Mouse (Mus musculus) C2C12 (cell line): ENCODE data around the gene Ano8. TPM values are rescaled to one million over a fixed set of nuclear protein-coding genes. Genes with fewer than 3 reads are reported as not detected.

Experiments used
- H3K27me3 ChIP-seq: one replicate; pipeline ENCODE4 v1.6.1; 2011; ENCODE audit not compliant: control insufficient read depth, insufficient read depth, insufficient read length
- H3K36me3 ChIP-seq: one replicate; pipeline ENCODE4 v1.6.1; 2011; ENCODE audit not compliant: control insufficient read depth, insufficient read depth
- H3K4me3 ChIP-seq: one replicate; pipeline ENCODE4 v1.5.1; 2011; ENCODE audit warnings: mild to moderate bottlenecking, control low read depth; ENCODE audit not compliant: poor library complexity, insufficient read depth, severe bottlenecking
- H3K79me2 ChIP-seq: one replicate; pipeline ENCODE4 v1.6.1; 2011; ENCODE audit not compliant: control insufficient read depth, insufficient read depth
- H3K79me3 ChIP-seq: one replicate; pipeline ENCODE4 v1.6.1; 2011; ENCODE audit warnings: low read depth, control low read depth
- H3ac ChIP-seq: one replicate; pipeline ENCODE3; 2011; ENCODE audit warnings: low read depth; ENCODE audit not compliant: control insufficient read depth, insufficient read length
- CEBPB ChIP-seq: IDR thresholded peaks from one replicate; pipeline ENCODE4 v1.6.1; 2011; ENCODE audit warnings: low read depth, mild to moderate bottlenecking, control low read depth, moderate library complexity
- CTCF ChIP-seq: IDR thresholded peaks from one replicate; pipeline ENCODE4 v1.5.1; 2011; ENCODE audit not compliant: control insufficient read depth, insufficient read depth, insufficient read length
- FOSL1 ChIP-seq: IDR thresholded peaks from one replicate; pipeline ENCODE4 v1.8.0; 2011; ENCODE audit warnings: mild to moderate bottlenecking, low read length; ENCODE audit not compliant: poor library complexity, insufficient read depth, severe bottlenecking
- MAX ChIP-seq: IDR thresholded peaks from one replicate; pipeline ENCODE4 v1.6.1; 2011; ENCODE audit warnings: mild to moderate bottlenecking, control low read depth
- MYOD1 ChIP-seq: IDR thresholded peaks from one replicate; pipeline ENCODE4 v1.6.1; 2011; ENCODE audit warnings: low read depth; ENCODE audit not compliant: control insufficient read depth, insufficient read length
- MYOG ChIP-seq: IDR thresholded peaks from one replicate; pipeline ENCODE4 v1.6.1; 2011; ENCODE audit not compliant: control insufficient read depth, insufficient read length; ENCODE audit errors: extremely low read depth
- USF1 ChIP-seq: IDR thresholded peaks from one replicate; pipeline ENCODE4 v1.6.1; 2011; ENCODE audit warnings: low read depth, mild to moderate bottlenecking, control low read depth, moderate library complexity
- polyA plus RNA-seq: library from polyadenylated mRNA; unstranded; fragments of >200 nt; fragmentation: generic; extraction: Trizol; gene quantifications from one replicate; pipeline ENCODE4 v1.2.1, GENCODE M21; 2012; ENCODE audit warnings: missing spikeins

Gene Ano8
- polyA plus RNA-seq, 1 experiment = 22.1 TPM

- Histone ChIP-seq H3K4me3 (no peak overlapping the region), H3K27me3 (peaks cover 34% of the 10 kb centered on the region), H3K79me3 (no peaks in the 10 kb centered on the region), H3K36me3 (no peaks in the 10 kb centered on the region), H3K79me2 (no peaks in the 10 kb centered on the region), H3ac (no peak overlapping the region)
- TF ChIP-seq FOSL1 = no peak
- TF ChIP-seq MYOD1 = no peak
- no peak for TF ChIP-seq USF1
- no peak for TF ChIP-seq MAX
- no peak for TF ChIP-seq CTCF
- TF ChIP-seq MYOG = no peak
- TF ChIP-seq CEBPB = no peak
Observed at GRCm38 (mm10) chr8:71513018-71513754, 27.4 kb upstream of the Ano8 start.

DNA sequence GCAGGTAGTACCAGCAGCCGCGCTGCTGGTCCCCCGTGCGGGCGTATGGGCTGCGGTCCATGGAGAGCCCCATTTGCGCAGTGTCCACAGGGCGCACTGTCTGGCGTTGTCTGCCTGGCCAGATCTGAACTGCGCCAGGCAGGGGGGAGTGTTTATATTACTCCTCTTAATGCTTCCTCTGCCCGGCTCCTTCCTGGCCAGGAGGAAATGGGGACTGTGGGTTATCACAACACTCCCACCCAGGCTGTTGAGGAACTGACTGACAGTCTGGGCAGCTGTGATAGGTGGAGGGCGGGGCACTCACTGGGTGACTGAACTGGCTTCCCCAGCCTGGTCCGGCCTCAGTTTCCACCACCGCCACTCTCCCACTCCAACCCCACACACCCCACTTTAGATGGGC is 25.9 kb upstream of the Ano8 start, which contains the start of gene Plvap:
Plvap (minus strand) TSS at position 109 of the 400 bp plus-strand sequence.
- TF ChIP-seq MYOD1 (no peak), CEBPB (no peak), FOSL1 (no peak), CTCF (no peak), USF1 (no peak), MYOG (no peak), MAX (no peak)
- H3ac ChIP-seq = no peak within 1 kb of the TSS
- no peaks in the 10 kb centered on the region for H3K79me3 ChIP-seq
- H3K27me3 ChIP-seq = peaks cover 46% of the 10 kb centered on the region
- no peaks in the 10 kb centered on the region for H3K36me3 ChIP-seq
- H3K4me3 ChIP-seq = no peak within 1 kb of the TSS
- no peaks in the 10 kb centered on the region for H3K79me2 ChIP-seq

- Histone ChIP-seq H3ac (no peak overlapping the region), H3K4me3 (no peak overlapping the region), H3K79me3 (no peaks in the 10 kb centered on the region), H3K36me3 (no peaks in the 10 kb centered on the region), H3K27me3 (peaks cover 49% of the 10 kb centered on the region), H3K79me2 (no peaks in the 10 kb centered on the region)
- no peak for TF ChIP-seq CEBPB
- TF ChIP-seq CTCF = no peak
- no peak for TF ChIP-seq USF1
- TF ChIP-seq FOSL1 = no peak
- no peak for TF ChIP-seq MAX
- no peak for TF ChIP-seq MYOD1
- TF ChIP-seq MYOG = no peak
Observed at GRCm38 (mm10) chr8:71509316-71509715, 23.6 kb upstream of the Ano8 start.

DNA sequence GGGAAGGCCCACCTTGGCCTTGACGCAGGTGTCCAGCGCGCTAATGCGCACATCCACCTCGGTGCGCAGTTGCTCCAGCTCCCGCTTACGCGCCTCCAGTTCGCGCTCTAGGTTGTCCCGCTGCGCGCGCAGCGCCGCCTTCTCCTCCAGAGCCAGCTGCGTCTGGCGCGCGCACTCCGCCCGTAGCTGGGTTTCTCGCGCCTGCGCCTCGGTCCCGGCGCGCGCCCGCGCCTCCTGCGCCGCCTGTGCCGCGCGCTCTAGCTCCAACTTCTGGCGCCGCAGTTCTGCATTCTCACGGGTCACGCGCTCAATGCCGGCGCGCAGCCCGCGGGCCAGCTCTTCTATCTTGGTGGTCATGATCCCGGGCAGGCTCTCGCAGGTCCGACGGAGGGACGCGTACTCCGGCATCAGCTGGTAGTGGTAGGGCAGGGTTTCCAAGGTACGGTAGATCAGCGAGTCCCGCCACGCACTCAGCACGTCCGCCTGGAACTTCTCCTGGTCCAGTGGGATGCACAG is 21.9 kb upstream of the Ano8 start:
- TF ChIP-seq CEBPB (no peak), MYOD1 (no peak), FOSL1 (no peak), CTCF (no peak), USF1 (no peak), MAX (no peak), MYOG (no peak)
- no peak overlapping the region for H3ac ChIP-seq
- peaks cover 49% of the 10 kb centered on the region for H3K27me3 ChIP-seq
- no peaks in the 10 kb centered on the region for H3K79me3 ChIP-seq
- H3K79me2 ChIP-seq = no peaks in the 10 kb centered on the region
- no peak overlapping the region for H3K4me3 ChIP-seq
- H3K36me3 ChIP-seq = no peaks in the 10 kb centered on the region

DNA sequence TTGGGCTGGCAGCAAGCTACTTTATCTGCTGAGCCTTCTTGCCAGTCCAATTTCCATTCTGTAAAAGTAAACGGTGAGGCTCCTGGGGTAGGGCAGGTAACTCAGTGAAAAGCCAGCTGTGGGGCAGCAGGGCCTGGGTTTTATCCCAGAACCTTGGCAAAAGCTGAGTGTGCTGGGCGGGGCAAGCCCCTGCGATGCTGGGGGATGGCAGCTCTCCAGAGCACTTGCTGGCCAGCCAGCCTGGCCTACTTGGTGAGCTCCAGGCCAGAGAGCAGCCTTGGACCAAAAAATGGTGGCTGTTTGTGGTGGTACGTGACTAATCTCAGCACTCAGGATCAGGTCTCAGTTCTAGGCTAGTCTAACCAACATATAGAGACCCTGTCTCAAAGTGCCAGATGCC is 20.2 kb upstream of the Ano8 start:
- no peaks in the 10 kb centered on the region for H3K36me3 ChIP-seq
- H3K79me3 ChIP-seq = no peaks in the 10 kb centered on the region
- no peak overlapping the region for H3K4me3 ChIP-seq
- no peak overlapping the region for H3ac ChIP-seq
- H3K27me3 ChIP-seq = peaks cover 38% of the 10 kb centered on the region
- H3K79me2 ChIP-seq = no peaks in the 10 kb centered on the region
- TF ChIP-seq CTCF (no peak), USF1 (no peak), FOSL1 (no peak), MYOD1 (no peak), MYOG (no peak), MAX (no peak), CEBPB (no peak)
